Mouse (Mus musculus) liver, postnatal 0 days (tissue): ENCODE data around the gene Mta1. TPM values are rescaled to one million over a fixed set of nuclear protein-coding genes. Genes with fewer than 3 reads are reported as not detected.

ENCODE experiments used
- ATAC-seq: fragments of 200-750 bp; cut with Nextera tagmentation; 2 replicates; pipeline ENCODE4 v1.8.0; 2017; ENCODE audit warnings: mild to moderate bottlenecking, moderate library complexity
- DNase-seq: peaks from one replicate; pipeline ENCODE4 v3.0.0-alpha.2; 2016
- H3K27ac ChIP-seq: fragments of 300-500 bp; sonication (generic); 2 replicates; pipeline ENCODE4 v1.5.1; 2014; ENCODE audit warnings: antibody characterized with exemption, moderate library complexity, mild to moderate bottlenecking, low read depth
- H3K27me3 ChIP-seq: fragments of 300-500 bp; sonication (generic); 2 replicates; pipeline ENCODE4 v1.6.1; 2014; ENCODE audit warnings: low read length, control low read depth, mixed read lengths; ENCODE audit not compliant: insufficient read depth
- H3K36me3 ChIP-seq: fragments of 300-500 bp; sonication (generic); replicated peaks from 2 replicates; pipeline ENCODE4 v1.6.1; 2014; ENCODE audit warnings: mild to moderate bottlenecking, control low read depth, low read length, moderate library complexity, mixed read lengths; ENCODE audit not compliant: insufficient read depth
- H3K4me1 ChIP-seq: fragments of 300-500 bp; sonication (generic); 2 replicates; pipeline ENCODE4 v1.6.1; 2014; ENCODE audit warnings: antibody characterized with exemption, mild to moderate bottlenecking, control low read depth; ENCODE audit not compliant: insufficient read depth
- H3K4me2 ChIP-seq: fragments of 300-500 bp; sonication (generic); 2 replicates; pipeline ENCODE4 v1.6.1; 2014; ENCODE audit warnings: low read depth, mild to moderate bottlenecking, low read length, moderate library complexity, mixed read lengths
- H3K4me3 ChIP-seq: fragments of 300-500 bp; sonication (generic); 2 replicates; pipeline ENCODE4 v1.5.1; 2014; ENCODE audit warnings: low read depth, low read length
- H3K9ac ChIP-seq: fragments of 300-500 bp; sonication (generic); replicated peaks from 2 replicates; pipeline ENCODE4 v1.6.1; 2014; ENCODE audit warnings: mild to moderate bottlenecking, moderate library complexity
- H3K9me3 ChIP-seq: fragments of 300-500 bp; sonication (generic); 2 replicates; pipeline ENCODE4 v1.6.1; 2016; ENCODE audit warnings: mild to moderate bottlenecking, control low read depth, low read length, mixed read lengths
- CTCF ChIP-seq: sonication (generic); IDR thresholded peaks from 2 replicates; pipeline ENCODE4 v1.5.1; 2016; ENCODE audit warnings: antibody characterized with exemption, low read depth
- EP300 ChIP-seq: IDR thresholded peaks from 2 replicates; pipeline ENCODE4 v1.6.1; 2016; ENCODE audit warnings: antibody characterized with exemption, low read depth, mild to moderate bottlenecking
- WGBS: fragments of 180-500 bp; shearing (Covaris S2); extraction: QIAGEN DNeasy Blood & Tissue Kit; methylation state at CpG from one replicate; pipeline ENCODE4 v1.1.7; 2014; ENCODE audit not compliant: insufficient replicate concordance; 5-methylcytosine and 5-hydroxymethylcytosine counted together
- polyA plus RNA-seq: library from polyadenylated mRNA; unstranded; fragments of >200 nt; fragmentation: Nextera tagmentation; extraction: Ambion mirVana; gene quantifications from 2 replicates; pipeline ENCODE4 v1.2.1, GENCODE M21; 2015

The Mta1 gene
- polyA plus RNA-seq, 1 experiment from 2014 or later, result 3.9 TPM

- H3K9me3 ChIP-seq, result no peaks in the 10 kb centered on the region
- H3K27me3 ChIP-seq, result no peaks in the 10 kb centered on the region
- H3K27ac ChIP-seq, result peak overlapping the region; percentile 80; the same call in 1 of the 2 replicates
- peak; percentile 28; the same call in 1 of the 2 replicates for ATAC-seq
- peak overlapping the region; percentile 58 for H3K4me3 ChIP-seq
- WGBS, result 14% methylated on average over 15 of the region's 15 CpGs
- TF ChIP-seq EP300, result no peak
- no peak for TF ChIP-seq CTCF
- H3K4me2 ChIP-seq, result peak overlapping the region; percentile 99
- peaks cover 22% of the 10 kb centered on the region for H3K36me3 ChIP-seq
- peak overlapping the region; percentile 75 for H3K9ac ChIP-seq
- peaks cover 30% of the 10 kb centered on the region for H3K4me1 ChIP-seq
- no peak for DNase-seq
These were observed 24.4 kb upstream of the Mta1 start for GRCm38 (mm10) chr12:113073420-113074328.

GRCm38 (mm10) chr12:113074329-113075062 lies 23.6 kb upstream of the Mta1 start, which contains the start of gene Tex22:
TSS of gene Tex22 (plus strand) at chr12:113074502.
- peak; percentile 85 for DNase-seq
- Histone ChIP-seq H3K27ac (peak within 1 kb of the TSS; percentile 80), H3K4me1 (peaks cover 30% of the 10 kb centered on the region), H3K27me3 (no peaks in the 10 kb centered on the region), H3K9ac (peak within 1 kb of the TSS; percentile 75), H3K9me3 (no peaks in the 10 kb centered on the region), H3K4me3 (peak within 1 kb of the TSS; percentile 58), H3K36me3 (peaks cover 17% of the 10 kb centered on the region), H3K4me2 (peak within 1 kb of the TSS; percentile 99)
- TF ChIP-seq EP300 (no peak), CTCF (no peak)
- ATAC-seq, result peak; percentile 81
- 3% methylated on average over 32 of the region's 32 CpGs for WGBS

GRCm38 (mm10) chr12:113075063-113075454 lies 23.0 kb upstream of the Mta1 start:
- Histone ChIP-seq H3K36me3 (peaks cover 11% of the 10 kb centered on the region), H3K27ac (peak overlapping the region; percentile 80), H3K9ac (peak overlapping the region; percentile 75), H3K4me3 (peak overlapping the region; percentile 58), H3K27me3 (no peaks in the 10 kb centered on the region), H3K4me2 (peak overlapping the region; percentile 99), H3K4me1 (peaks cover 30% of the 10 kb centered on the region), H3K9me3 (no peaks in the 10 kb centered on the region)
- TF ChIP-seq CTCF, result peak; percentile 99
- no peak for TF ChIP-seq EP300
- DNase-seq (peak; percentile 90), ATAC-seq (peak; percentile 83)
- WGBS, result 4% methylated on average over 10 of the region's 10 CpGs

- Histone ChIP-seq H3K36me3 (peaks cover 8% of the 10 kb centered on the region; the same call in 1 of the 2 replicates), H3K27me3 (no peaks in the 10 kb centered on the region), H3K4me1 (peaks cover 30% of the 10 kb centered on the region), H3K4me2 (peak overlapping the region; percentile 99), H3K27ac (no peak overlapping the region), H3K9me3 (no peaks in the 10 kb centered on the region), H3K4me3 (no peak overlapping the region), H3K9ac (0 out of 2 replicates have a peak overlapping the region, but pooled peaks have one; percentile 75)
- DNase-seq (no peak), ATAC-seq (0 out of 2 replicates have a peak, but pooled peaks have one; percentile 0)
- TF ChIP-seq CTCF, result no peak
- no peak for TF ChIP-seq EP300
- WGBS, result 44% methylated on average over 6 of the region's 6 CpGs
These were observed 22.6 kb upstream of the Mta1 start for GRCm38 (mm10) chr12:113075486-113075885.

- no peak overlapping the region for H3K9ac ChIP-seq
- no peak overlapping the region for H3K4me2 ChIP-seq
- no peak overlapping the region for H3K27ac ChIP-seq
- H3K4me3 ChIP-seq, result no peak overlapping the region
- WGBS, result 56% methylated on average over 3 of the region's 3 CpGs
- ATAC-seq, result no peak
- no peaks in the 10 kb centered on the region for H3K27me3 ChIP-seq
- no peaks in the 10 kb centered on the region for H3K9me3 ChIP-seq
- TF ChIP-seq EP300 (no peak), CTCF (no peak)
- H3K36me3 ChIP-seq, result no peaks in the 10 kb centered on the region
- H3K4me1 ChIP-seq, result no peaks in the 10 kb centered on the region
- no peak for DNase-seq
These were observed 10.8 kb upstream of the Mta1 start for GRCm38 (mm10) chr12:113087276-113087675.

- ATAC-seq, result no peak
- 58% methylated on average over 4 of the region's 4 CpGs for WGBS
- H3K9me3 ChIP-seq, result no peaks in the 10 kb centered on the region
- no peak overlapping the region for H3K4me2 ChIP-seq
- no peak overlapping the region for H3K9ac ChIP-seq
- no peak overlapping the region for H3K27ac ChIP-seq
- DNase-seq, result no peak
- H3K36me3 ChIP-seq, result no peaks in the 10 kb centered on the region
- no peaks in the 10 kb centered on the region for H3K4me1 ChIP-seq
- H3K4me3 ChIP-seq, result no peak overlapping the region
- TF ChIP-seq EP300 (no peak), CTCF (no peak)
- no peaks in the 10 kb centered on the region for H3K27me3 ChIP-seq
These were observed 10.1 kb upstream of the Mta1 start for GRCm38 (mm10) chr12:113088026-113088425.
